Mouse (Mus musculus) ovary, adult 2 months (tissue): ENCODE measurements around the gene Tfdp2. TPM values are rescaled to one million over a fixed set of nuclear protein-coding genes. Genes with fewer than 3 reads are reported as not detected.

Experiments
- polyA plus RNA-seq: library from polyadenylated mRNA; depleted of rRNA; stranded (reverse); fragments of >200 nt; gene quantifications from 2 replicates; pipeline ENCODE4 v1.2.3, GENCODE M21; 2012; rRNA removed

Gene Tfdp2
- 20.6 and 36.5 TPM in 2 replicates for polyA plus RNA-seq

GRCm38 (mm10) chr9:96195885-96196622 lies at the start of gene Tfdp2:
Gene Tfdp2, plus strand, starts transcription at chr9:96196275.

GRCm38 (mm10) chr9:96364141-96364838 lies 168.2 kb downstream of the Tfdp2 start, which contains the start of gene Atp1b3:
Gene Atp1b3, minus strand, starts transcription at chr9:96364442.

Other genes starting within 250 kb of the Tfdp2 start
- 2.8 and 3.0 TPM in 2 replicates for gene Xrn1, start 241.5 kb upstream of the Tfdp2 start, polyA plus RNA-seq
- gene Gk5, start 76.9 kb upstream of the Tfdp2 start, polyA plus RNA-seq = 4.4 and 4.5 TPM in 2 replicates
- gene Atp1b3, start 168.2 kb downstream of the Tfdp2 start, polyA plus RNA-seq = 75.5 and 84.1 TPM in 2 replicates